Mouse (Mus musculus): Measurements from ENCODE around the gene Slc9a9.

Gene Slc9a9

GRCm38 (mm10) chr9:95150998-95151397, 481.3 kb downstream of the Slc9a9 start:
- no peak for DNase-seq (ENCODE audit: low read depth, low spot score)

- DNase-seq (ENCODE audit: low read depth, low spot score): no peak
Measured at GRCm38 (mm10) chr9:95151746-95152145, 482.0 kb downstream of the Slc9a9 start.

- no peak for DNase-seq (ENCODE audit: low read depth, low spot score)
Measured at GRCm38 (mm10) chr9:95153966-95154365, 484.3 kb downstream of the Slc9a9 start.

GRCm38 (mm10) chr9:95157948-95158347, 488.2 kb downstream of the Slc9a9 start:
- DNase-seq (ENCODE audit: low read depth, low spot score): no peak

GRCm38 (mm10) chr9:95158916-95159315, 489.2 kb downstream of the Slc9a9 start:
- DNase-seq (ENCODE audit: low read depth, low spot score): no peak

- no peak for DNase-seq (ENCODE audit: low read depth, low spot score)
Measured at GRCm38 (mm10) chr9:95160575-95161300, 491.0 kb downstream of the Slc9a9 start.

- DNase-seq (ENCODE audit: low read depth, low spot score): no peak
Measured at GRCm38 (mm10) chr9:95161699-95162098, 492.0 kb downstream of the Slc9a9 start.

GRCm38 (mm10) chr9:95166224-95166623, 496.5 kb downstream of the Slc9a9 start:
- no peak for DNase-seq (ENCODE audit: low read depth, low spot score)

- DNase-seq (ENCODE audit: low read depth, low spot score): no peak
Measured at GRCm38 (mm10) chr9:95167806-95168205, 498.1 kb downstream of the Slc9a9 start.

GRCm38 (mm10) chr9:95168487-95169008, 498.8 kb downstream of the Slc9a9 start:
- no peak for DNase-seq (ENCODE audit: low read depth, low spot score)

GRCm38 (mm10) chr9:95178170-95178569, 508.5 kb downstream of the Slc9a9 start:
- no peak for DNase-seq (ENCODE audit: low read depth, low spot score)

GRCm38 (mm10) chr9:95180005-95180404, 510.3 kb downstream of the Slc9a9 start:
- DNase-seq (ENCODE audit: low read depth, low spot score): no peak

GRCm38 (mm10) chr9:95180569-95180968, 510.9 kb downstream of the Slc9a9 start:
- no peak for DNase-seq (ENCODE audit: low read depth, low spot score)

- no peak for DNase-seq (ENCODE audit: low read depth, low spot score)
Measured at GRCm38 (mm10) chr9:95181241-95182043, 511.7 kb downstream of the Slc9a9 start.

- DNase-seq (ENCODE audit: low read depth, low spot score): no peak
Measured at GRCm38 (mm10) chr9:95182272-95182671, 512.6 kb downstream of the Slc9a9 start.

GRCm38 (mm10) chr9:95184453-95184852, 514.7 kb downstream of the Slc9a9 start:
- no peak for DNase-seq (ENCODE audit: low read depth, low spot score)

GRCm38 (mm10) chr9:95185840-95186239, 516.1 kb downstream of the Slc9a9 start:
- no peak for DNase-seq (ENCODE audit: low read depth, low spot score)

GRCm38 (mm10) chr9:95186386-95187289, 516.9 kb downstream of the Slc9a9 start:
- DNase-seq (ENCODE audit: low read depth, low spot score): no peak

GRCm38 (mm10) chr9:95188362-95189217, 518.9 kb downstream of the Slc9a9 start:
- no peak for DNase-seq (ENCODE audit: low read depth, low spot score)

GRCm38 (mm10) chr9:95189218-95189605, 519.5 kb downstream of the Slc9a9 start:
- DNase-seq (ENCODE audit: low read depth, low spot score): no peak

- no peak for DNase-seq (ENCODE audit: low read depth, low spot score)
Measured at GRCm38 (mm10) chr9:95191442-95191841, 521.7 kb downstream of the Slc9a9 start.
